Mouse (Mus musculus) heart, postnatal 10 days (tissue): ENCODE results near the gene Oosp1. TPM values are rescaled to one million over a fixed set of nuclear protein-coding genes. Genes with fewer than 3 reads are reported as not detected.

Experiments
- DNase-seq, 2 experiments: peaks; one replicate each; pipeline ENCODE4 v3.0.0; 2021
- intact Hi-C: fragments of 180-260 bp; cut with DNase I; formaldehyde crosslinking; loops from one replicate; pipeline ENCODE4 v1.15.1; 2025
- total RNA-seq, 2 experiments: library from RNA; stranded (reverse); gene quantifications; 2 replicates each; pipeline ENCODE4 v1.2.3; 2021

Gene Oosp1
- total RNA-seq, 2 experiments from 2014 or later, result not detected

- intact Hi-C loops, result no loop called here
- no peak for DNase-seq
These were observed 67.4 kb downstream of the Oosp1 start, which contains the start of gene Ms4a2 for GRCm38 (mm10) chr19:11623551-11623950. Ms4a2 (minus strand) TSS chr19:11623719.

GRCm38 (mm10) chr19:11617983-11618382, 73.0 kb downstream of the Oosp1 start:
- intact Hi-C loops, result no loop called here
- DNase-seq, result no peak

Other genes starting within 250 kb of the Oosp1 start
- 1 to 10 TPM; 1.1 to 2.4 TPM for gene Ms4a4b, start 247.6 kb downstream of the Oosp1 start, total RNA-seq
- gene Ms4a6c, start 221.8 kb downstream of the Oosp1 start, total RNA-seq, result 1 to 10 TPM; 5.5 to 7.1 TPM
- under 1 TPM in 1 of 2 experiments, not detected in 1; 0.24 TPM for gene Gm8369, start 205.2 kb downstream of the Oosp1 start, total RNA-seq
- gene Ms4a6b, start 174.6 kb downstream of the Oosp1 start, total RNA-seq, result 1 to 10 TPM; 2.9 to 4.7 TPM
- 1 to 10 TPM; 1.5 TPM for gene Ms4a4d, start 154.3 kb downstream of the Oosp1 start, total RNA-seq
- 1 to 10 TPM; 1.5 to 2.7 TPM for gene Ms4a6d, start 86.3 kb downstream of the Oosp1 start, total RNA-seq
- gene Ms4a2, start 67.4 kb downstream of the Oosp1 start, total RNA-seq, result under 1 TPM in 1 of 2 experiments, not detected in 1; 0.47 TPM
- gene Ms4a3, start 50.3 kb downstream of the Oosp1 start, total RNA-seq, result not detected
- gene Oosp2, start 30.6 kb downstream of the Oosp1 start, total RNA-seq, result not detected
- gene Oosp3, start 5.9 kb upstream of the Oosp1 start, total RNA-seq, result not detected
- gene Gif, start 56.4 kb upstream of the Oosp1 start, total RNA-seq, result not detected
- gene Mrpl16, start 79.2 kb upstream of the Oosp1 start, total RNA-seq, result 10 to 100 TPM; 90.2 to 93.8 TPM
- 1 to 10 TPM; 5.9 to 8.4 TPM for gene Stx3, start 128.3 kb upstream of the Oosp1 start, total RNA-seq
- not detected for gene Olfr1417, start 148.1 kb upstream of the Oosp1 start, total RNA-seq
- gene Olfr1418, start 169.9 kb upstream of the Oosp1 start, total RNA-seq, result not detected
- gene Olfr1419, start 184.0 kb upstream of the Oosp1 start, total RNA-seq, result not detected
- not detected for gene Olfr1420, start 195.4 kb upstream of the Oosp1 start, total RNA-seq
- gene Patl1, start 221.2 kb upstream of the Oosp1 start, total RNA-seq, result 10 to 100 TPM; 33.2 to 33.8 TPM